Mouse (Mus musculus) urinary bladder, postnatal 14 days (tissue): ENCODE results near the gene Aurkaip1.

Experiments
- DNase-seq: peaks from one replicate; pipeline ENCODE4 v3.0.0; 2021; ENCODE audit warnings: low spot score

The Aurkaip1 gene

DNA sequence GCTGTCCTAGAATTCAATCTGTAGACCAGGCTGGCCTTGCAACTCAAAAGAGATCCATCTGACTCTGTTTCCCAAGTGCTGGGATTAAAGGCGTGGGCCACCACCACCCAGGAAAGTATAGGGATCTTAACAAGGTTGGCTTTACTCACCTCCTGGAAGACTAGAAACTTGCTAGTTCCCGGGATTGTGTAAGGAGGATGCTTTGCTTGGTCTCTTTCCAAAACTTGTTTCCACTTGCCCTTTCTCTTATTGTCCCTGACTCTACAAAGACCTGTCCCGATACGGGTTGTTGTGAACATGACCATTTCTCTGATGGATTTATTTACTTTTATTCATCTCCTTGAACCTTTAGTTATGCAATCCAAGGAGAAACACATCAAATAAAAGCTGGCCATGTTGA lies 1.2 kb upstream of the Aurkaip1 start:
- no peak for DNase-seq

DNA sequence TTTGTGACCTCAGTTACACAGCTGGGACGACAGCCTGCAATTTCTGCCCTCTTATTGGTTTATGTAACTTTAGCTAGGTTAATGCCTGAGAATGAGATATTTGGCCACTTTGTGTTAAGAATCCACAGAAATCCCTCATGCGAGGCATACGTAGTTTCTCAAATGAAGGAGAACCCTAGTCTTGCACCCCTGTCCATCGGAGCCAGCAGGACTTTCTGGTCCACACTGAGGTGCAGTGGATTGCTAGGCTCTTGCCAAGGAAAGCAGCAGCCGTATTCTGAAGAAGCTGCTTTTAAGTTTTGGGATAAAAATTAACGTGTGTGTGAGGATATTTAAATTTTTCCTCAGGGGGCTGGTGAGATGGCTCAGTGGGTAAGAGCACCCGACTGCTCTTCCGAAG lies 476 bp upstream of the Aurkaip1 start:
- DNase-seq = no peak

DNA sequence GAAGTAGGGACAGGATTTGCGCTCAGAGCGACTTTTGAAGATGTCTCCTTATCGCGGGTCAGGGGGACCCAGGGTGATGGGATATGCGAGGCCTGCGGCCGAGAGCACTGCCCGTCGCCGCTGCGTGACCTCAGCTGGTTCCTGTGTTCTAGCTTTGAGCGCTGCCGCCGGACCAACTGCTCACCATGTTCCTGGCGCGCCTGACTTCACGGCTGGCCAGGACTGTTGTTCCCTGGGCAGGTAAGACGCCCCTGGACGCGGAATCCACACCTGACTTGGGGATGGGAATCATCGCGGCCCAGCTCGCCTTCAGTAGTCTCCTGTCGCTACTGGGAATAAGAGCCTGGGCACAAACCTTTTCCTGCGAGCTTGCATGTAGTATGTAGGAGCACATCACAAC lies 759 bp downstream of the Aurkaip1 start:
- no peak for DNase-seq

DNA sequence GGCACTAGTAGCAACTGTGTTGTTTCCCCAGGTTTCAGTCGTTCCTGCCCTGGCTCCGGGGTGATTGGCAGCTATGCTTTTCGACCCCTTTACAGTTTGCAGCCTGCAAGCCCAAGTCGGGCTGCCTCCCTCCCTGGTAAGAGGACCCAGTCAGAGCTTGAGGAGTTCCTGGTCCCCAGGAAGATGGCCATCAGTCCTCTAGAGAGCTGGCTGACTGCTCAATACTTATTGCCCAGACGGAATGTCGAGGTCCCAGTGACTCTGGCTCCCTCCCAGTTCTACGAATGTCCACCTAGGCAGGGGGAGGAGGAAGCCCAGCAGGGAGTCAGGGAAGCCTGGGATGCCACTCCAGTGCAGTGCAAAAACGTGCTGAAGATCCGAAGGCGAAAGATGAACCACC lies 1.2 kb downstream of the Aurkaip1 start:
- DNase-seq = no peak

DNA sequence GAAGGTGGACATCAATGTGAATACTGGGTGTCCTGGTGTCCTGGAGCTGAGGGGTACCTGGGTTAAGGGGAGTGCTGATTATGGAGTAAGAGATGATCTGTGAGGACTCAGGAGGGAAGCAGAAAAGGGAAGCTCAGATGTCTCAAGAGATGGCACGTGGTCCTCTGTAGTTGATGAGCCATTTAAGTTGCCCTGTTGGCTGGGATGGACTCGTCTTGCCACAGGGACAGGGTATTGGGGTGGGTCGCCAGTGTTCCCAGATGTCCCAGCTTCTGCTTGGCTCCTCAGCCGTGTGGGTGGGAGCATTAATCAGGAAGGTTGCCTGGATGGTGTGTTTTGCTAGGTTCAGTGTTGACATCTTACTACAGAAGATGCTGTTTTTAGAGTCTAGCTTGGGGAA lies 2.2 kb downstream of the Aurkaip1 start:
- no peak for DNase-seq

DNA sequence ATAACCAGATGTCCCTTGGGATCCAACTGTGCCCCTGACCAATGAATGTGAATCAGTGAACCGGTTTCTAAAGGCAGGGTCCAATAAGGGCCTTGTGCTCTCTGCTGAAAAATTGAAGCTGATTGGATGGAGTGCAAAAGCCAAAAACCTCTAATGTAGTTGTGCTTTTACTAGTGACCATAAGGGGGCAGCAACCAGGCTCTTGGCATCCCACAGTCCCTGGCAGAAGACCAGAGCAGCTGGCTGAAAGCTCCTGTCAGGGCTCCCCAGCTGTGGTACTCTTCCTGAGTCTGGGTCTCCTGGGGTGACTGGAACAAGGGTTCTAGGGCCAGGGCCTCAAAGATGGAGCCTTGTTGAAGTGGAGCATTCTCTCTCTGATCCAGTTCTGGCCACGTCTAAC lies 2.8 kb downstream of the Aurkaip1 start:
- peak; percentile 79 for DNase-seq

DNA sequence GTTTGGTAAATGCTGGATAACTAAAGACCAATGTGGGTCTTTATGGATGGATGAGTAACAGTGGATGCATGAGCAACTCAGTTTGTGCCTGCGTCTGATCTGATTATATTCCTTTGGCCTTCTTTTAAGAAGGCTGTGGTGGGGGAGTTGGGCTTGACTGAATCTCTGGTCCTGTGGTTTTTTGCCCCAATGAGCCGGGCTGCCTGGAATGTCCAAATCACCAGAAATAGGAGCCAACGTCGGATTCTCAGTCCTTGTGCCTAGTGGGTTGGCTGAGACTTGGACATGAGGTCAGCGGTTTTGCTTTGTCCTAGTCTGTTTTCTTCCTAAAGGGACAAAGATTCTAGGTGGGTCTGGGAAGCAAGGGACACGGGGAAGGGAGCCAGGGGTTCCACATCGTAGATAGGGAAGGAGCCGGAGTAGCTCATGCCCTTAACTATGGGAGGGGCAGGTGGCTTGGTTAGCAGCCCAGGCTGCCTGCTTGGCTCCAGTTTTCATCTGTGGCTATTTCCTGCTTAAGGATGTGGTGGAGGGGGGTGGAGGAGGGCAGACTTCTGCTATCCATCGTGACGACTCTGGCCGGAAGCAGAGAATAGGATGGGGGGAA lies 6.4 kb downstream of the Aurkaip1 start:
- no peak for DNase-seq

DNA sequence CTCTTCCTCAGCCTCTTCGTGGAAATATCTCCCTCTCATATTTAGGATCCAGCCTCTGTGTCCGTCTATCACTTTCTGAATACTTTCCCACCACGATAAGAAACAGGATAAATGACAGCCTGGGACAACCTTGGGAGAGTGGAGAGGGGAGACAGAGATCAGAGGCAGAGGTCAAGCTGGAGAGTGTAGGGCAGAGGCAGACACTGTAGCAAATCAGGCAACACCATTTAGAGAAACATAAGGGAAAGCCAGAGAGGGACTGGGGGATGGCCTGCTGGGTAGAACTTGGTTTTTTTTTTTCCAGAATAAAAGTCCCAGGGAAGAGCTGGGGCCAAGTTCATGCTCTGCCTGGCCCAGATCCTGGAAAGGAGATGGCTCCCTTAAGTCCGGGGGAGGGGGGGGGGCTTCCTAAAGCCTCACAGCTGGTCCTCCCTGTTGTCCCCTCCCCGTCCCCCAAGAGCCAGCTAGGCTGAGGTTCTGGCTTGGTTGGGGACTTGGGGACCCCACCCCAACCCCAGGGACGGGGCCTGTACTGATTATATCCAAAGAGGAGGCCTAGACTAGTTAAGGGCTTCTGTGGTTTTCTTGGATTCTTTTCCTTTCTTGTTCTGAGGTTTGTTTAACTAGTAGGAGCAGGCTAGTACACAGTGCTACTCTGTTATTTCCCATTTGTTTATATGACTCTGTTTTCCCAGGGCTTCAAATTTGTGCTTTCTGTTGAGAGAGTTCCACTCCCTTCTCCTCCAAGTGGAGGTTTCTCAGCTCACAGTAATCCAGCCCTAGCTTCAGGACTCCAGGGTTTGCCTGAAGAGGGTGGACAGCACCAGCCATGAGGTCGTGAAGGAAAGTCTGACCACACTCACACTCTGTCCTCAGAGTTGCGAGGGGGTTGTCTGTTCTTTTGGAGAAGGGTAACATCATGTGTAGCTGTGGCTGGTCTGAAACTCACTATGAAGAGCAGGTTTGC lies 7.4 kb downstream of the Aurkaip1 start:
- DNase-seq = peak; percentile 34

DNA sequence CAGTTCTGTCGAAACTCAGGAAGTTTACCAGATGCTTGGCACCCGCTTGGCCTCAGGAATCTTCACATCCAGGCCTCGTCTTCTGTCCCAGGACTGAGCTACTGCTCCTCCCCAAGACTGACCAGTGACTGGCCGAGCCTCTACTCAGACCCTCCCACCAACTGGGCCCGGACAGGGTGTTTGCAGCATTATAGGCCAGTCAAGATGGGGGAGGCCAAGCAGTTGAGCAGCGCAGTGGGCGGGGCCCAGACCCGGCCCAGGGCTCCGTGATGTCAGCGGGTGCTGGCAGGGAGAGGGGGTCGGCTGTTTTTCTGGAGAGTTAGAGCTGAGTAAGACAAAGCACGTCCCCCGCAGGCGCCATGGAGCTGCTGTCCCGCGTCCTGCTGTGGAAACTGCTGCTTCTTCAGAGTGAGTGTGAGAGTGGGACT lies 8.4 kb downstream of the Aurkaip1 start, which contains the start of gene Mxra8:
Mxra8 (plus strand) TSS at position 198 of the 428 bp plus-strand sequence.
- DNase-seq = peak; percentile 88

DNA sequence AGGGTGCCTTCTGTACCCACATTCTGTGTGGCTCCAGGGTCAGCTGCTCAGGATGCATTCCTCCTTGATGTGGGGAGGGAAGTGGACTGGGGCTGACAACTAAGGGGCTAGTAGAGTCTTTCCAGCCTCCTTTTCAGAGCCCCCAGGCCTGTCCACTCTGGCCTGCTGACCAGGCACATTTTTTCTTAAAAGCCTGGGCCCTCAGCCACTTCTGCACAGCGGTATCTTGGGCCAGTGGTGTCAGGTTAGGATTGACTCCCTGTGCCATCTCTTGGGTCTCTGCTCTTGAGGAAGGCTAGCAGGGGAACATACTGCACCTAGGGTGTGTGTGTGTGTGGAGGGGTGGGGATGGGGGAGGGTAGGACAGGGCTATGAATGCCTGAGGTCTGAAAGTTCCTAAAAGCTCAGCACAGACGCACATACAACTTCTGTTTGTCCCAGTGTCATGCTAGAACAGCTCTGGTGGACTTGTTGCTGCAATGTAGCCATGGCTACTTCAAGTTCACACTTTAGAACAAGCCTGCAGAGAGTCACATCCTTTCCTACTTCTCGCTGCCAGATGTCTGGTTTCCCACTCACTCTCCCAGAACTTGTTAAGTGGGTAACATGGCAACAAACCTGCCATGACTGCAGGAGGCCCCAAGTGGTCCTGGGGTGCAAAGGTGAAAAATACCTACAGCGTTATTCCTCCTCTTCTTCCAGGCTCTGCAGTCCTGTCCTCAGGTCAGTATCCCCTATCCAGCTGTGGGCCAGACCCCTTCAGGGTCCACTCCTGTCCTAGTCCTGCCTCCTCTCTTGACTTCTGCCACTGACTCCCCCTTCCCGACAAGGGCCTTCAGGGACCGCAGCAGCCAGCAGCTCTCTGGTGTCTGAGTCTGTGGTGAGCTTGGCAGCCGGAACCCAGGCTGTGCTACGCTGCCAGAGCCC lies 9.3 kb downstream of the Aurkaip1 start:
- DNase-seq = no peak

DNA sequence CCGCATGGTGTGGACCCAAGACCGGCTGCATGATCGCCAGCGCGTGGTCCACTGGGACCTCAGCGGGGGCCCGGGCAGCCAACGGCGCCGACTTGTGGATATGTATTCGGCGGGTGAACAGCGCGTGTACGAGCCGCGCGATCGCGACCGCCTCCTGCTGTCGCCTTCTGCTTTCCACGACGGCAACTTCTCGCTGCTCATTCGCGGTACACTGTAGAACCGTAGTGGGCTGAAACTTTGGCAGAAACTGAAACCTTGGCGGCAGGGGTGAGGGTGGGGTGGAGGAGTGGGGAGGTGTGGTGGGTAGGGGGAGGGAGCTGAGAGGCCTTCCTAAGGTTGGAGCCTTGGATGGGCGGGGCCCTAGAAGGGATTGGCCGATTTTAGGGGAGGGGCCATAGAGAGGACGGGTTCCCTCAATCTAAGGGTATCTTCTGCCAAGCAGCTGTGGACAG lies 10.0 kb downstream of the Aurkaip1 start:
- peak; percentile 77 for DNase-seq

DNA sequence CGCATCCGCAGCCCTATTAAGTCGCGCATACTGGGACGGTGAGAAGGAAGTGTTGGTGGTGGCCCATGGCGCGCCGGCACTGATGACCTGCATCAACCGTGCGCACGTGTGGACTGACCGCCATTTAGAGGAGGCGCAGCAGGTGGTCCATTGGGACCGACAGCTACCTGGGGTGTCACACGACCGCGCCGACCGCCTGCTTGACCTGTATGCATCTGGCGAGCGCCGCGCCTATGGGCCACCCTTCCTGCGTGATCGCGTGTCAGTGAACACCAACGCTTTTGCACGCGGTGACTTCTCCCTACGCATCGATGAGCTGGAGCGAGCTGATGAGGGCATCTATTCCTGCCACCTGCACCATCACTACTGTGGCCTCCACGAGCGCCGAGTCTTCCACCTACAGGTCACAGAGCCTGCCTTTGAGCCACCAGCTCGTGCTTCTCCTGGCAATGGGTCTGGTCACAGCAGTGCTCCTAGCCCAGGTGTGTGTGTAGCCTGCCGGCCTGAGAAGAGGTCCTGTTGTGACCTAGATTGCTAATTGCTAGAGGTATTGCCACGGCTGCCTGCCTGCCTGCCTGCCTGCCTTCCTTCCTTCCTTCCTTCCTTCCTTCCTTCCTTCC lies 10.7 kb downstream of the Aurkaip1 start:
- no peak for DNase-seq

DNA sequence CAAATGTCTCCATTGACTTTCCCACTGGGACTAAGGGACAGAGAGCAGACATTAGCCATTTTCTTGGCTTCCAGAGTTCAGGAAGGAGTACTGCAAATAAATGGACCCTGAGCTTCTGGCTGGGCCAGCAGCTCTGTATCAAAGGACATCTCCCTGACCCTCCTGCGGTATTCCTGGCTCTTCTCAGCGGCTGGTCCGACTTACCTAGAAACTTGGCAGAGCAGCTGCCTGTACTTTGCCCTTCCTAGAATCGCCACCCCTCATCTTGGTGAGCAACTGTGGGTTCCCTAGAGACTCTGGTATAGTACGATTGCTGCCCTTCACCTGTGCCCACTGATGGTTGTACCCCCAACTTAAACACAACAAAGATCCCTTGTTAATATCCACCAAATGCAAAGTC lies 12.2 kb downstream of the Aurkaip1 start:
- no peak for DNase-seq

DNA sequence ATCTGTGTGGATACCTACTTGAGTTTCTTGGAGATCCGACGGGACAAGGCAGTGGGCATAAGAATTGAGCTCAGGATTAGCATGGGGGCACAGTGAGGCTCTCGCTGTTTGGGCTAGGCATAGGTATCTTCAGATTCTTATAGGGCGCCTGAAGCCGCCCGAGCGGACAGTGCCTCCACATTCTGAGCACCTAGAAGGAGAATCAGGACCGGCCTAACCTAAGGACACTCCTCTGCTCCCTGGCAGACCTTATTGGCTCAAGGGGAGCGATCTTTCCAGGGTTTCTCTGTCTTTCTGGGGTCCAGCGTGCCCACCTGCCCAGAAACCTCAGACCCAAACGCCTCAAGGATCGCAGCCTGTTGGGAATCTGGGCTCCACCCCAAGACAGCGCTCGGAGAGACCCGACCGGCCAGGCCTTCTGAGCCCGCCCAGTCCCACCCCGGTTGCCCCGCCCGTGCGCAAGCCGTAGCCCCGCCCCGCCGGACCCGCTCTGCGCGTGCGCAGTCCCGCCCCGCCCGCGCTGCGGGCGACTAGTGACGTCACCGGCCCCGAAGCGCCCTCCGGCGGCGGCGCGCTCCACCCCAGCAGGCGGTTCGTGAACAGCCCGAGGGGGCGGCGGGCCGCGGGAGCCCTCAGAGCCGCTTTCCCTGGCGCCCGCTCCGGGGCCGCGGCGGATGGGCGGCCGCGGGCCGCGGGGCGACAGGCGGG lies 16.0 kb downstream of the Aurkaip1 start, which contains the start of gene Dvl1:
Dvl1 (plus strand) TSS at position 532 of the 708 bp plus-strand sequence.
- peak; percentile 93 for DNase-seq

DNA sequence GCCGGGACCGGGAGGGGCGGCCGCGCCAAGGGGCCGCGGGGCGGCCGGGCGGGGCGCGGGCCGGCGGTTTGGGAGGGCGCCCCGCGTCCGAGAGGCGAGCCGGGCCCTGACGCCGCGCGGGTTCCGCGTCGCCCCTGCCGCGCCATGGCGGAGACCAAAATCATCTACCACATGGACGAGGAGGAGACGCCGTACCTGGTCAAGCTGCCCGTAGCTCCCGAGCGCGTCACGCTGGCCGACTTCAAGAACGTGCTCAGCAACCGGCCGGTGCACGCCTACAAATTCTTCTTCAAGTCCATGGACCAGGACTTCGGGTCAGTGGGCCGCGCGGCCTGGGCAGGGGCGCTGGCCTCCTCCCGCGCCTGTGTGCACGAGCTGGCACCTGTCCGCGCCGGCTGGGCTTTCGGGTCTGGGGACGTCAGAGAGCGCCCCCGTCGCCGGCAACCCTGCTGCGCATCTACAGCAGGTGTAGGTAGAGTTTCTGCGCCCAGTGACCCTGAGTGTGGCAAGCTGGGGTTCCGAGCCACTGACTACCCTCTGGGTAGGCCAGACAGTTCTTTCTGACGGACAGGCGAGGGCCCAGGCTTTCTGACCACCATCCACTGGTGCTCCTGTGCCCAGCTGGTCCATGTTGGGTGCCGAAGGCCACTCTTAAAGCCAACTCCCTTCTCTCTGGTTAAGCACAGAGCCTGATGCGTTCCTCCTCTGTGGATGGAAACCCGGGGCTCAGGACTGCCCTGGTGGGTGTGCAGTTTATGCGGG lies 16.7 kb downstream of the Aurkaip1 start:
- peak; percentile 57 for DNase-seq

DNA sequence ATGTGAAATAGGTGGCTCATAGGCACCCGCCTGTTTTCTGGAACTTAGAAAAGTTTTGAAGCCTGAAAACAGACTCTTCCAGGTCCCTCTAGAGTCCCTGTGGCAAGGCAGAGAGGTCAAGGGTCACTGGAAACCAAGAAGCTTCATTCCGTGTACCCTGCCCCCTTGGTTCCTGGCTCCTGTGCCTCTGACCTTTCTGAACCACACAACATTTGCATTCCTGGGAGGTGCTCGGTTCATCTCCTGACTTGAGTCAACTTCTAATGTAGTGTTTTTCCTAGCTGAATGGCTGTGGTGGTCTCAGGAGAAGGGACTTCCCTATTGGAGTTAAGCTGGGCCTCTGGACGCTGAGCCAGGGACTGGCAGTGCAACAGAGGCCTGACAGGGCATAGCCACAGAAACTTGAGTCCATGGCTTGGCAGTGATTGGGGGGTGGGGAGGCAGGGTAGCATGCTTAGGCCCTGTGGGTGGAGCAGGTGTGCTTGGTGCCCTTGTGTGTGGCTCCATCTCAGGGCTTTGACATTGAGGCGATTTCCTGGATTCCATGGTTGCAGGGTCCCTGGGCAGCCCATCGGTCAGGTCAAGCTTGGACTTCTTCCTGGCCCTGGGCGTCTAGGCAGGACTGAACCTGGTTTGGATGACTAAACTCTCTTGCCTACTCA lies 17.5 kb downstream of the Aurkaip1 start:
- DNase-seq = no peak

DNA sequence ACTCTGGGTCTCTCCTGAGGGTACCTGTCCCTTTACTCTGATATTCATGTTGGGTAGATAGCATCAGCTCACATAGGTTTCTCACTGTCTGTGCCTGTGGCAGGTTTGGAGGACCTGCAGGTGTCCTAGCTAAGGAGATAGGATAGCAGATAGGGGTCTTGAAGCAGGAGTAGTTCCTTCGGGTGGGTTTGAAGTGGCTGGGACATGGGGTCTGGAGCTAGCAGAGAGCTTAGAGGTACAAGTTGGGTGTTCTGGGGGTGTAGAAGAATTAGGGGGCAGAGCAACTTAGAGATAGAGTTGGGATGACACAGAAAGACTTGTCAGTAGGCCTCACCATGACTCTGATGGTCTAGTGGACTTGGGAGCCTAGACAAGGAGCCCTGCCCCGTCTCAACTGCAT lies 18.3 kb downstream of the Aurkaip1 start:
- no peak for DNase-seq

DNA sequence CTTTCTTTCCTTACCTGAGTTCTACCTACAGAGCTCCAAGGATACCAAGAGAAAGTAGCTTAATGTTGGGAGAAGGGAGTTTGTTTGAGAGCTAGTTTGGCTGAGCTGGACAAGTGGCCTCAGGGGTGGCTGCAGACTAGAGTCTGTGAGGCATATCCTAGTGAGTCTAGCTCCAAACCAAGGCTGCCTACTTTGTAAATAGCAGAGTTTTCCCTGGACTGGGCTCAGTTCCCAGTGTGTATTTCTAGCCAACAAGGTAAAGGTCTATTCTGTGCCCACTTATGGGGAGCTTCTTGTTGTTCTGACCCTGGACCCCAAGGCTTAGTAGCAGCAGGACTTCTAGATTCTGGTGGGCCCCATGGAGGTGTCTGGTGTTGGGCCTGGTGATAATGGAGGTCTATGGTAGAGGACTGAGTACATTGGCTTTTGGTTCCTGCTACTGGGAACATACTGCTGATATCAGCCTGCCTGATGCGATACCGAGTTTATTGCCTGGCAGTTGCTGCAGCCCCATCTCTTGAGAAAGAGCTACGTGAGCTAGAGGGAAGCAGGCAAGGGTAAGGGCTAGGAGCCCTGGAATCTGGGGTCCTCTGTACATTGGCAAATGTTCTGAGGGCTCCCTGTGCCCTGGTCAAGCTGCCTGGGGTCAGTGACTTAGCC lies 18.9 kb downstream of the Aurkaip1 start:
- DNase-seq = no peak

DNA sequence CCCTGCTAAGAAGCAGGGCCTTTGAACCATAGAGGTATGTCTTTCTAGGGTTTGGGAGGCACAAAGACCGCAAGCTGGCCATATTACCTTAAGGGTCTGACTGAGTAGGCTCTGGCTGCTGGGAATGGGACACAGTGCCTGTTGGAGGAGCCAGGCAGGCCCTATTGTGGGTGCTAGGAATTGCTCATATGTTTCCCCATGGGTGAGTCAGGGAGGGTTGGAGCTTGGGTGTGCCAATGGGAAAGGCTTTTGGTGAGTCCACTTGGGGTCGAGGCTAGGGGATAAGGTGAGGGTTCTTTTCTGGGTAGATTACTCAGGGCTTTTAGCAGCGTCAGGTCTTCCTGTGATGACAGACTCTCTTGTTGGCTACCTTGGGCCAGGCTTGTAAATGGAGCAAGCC lies 20.3 kb downstream of the Aurkaip1 start:
- no peak for DNase-seq
